Mouse (Mus musculus): ENCODE results near the gene Cybc1. TPM values are rescaled to one million over a fixed set of nuclear protein-coding genes. Genes with fewer than 3 reads are reported as not detected.

The Cybc1 gene
- polyA plus RNA-seq, 1 experiment from 2014 or later, result 42.1 TPM

Other genes starting within 250 kb of the Cybc1 start
- gene Csnk1d, start 238.0 kb downstream of the Cybc1 start, polyA plus RNA-seq (2016; fragmentation: Nextera tagmentation; extraction: Ambion mirVana), result 157 TPM in 2 replicates
- gene Cd7, start 189.9 kb downstream of the Cybc1 start, polyA plus RNA-seq (2016; fragmentation: Nextera tagmentation; extraction: Ambion mirVana), result 0.34 and 0.47 TPM in 2 replicates
- gene Sectm1b, start 165.8 kb downstream of the Cybc1 start, polyA plus RNA-seq (2016; fragmentation: Nextera tagmentation; extraction: Ambion mirVana), result not detected in 2 replicates
- gene Sectm1a, start 148.1 kb downstream of the Cybc1 start, polyA plus RNA-seq (2016; fragmentation: Nextera tagmentation; extraction: Ambion mirVana), result not detected in 2 replicates
- gene Tex19.2, start 110.6 kb downstream of the Cybc1 start, polyA plus RNA-seq (2016; fragmentation: Nextera tagmentation; extraction: Ambion mirVana), result not detected in 2 replicates
- not detected in 2 replicates for gene Tex19.1, start 83.2 kb downstream of the Cybc1 start, polyA plus RNA-seq (2016; fragmentation: Nextera tagmentation; extraction: Ambion mirVana)
- 0.25 and 0.46 TPM in 2 replicates for gene Uts2r, start 69.1 kb downstream of the Cybc1 start, polyA plus RNA-seq (2016; fragmentation: Nextera tagmentation; extraction: Ambion mirVana)
- 12.2 and 13.1 TPM in 2 replicates for gene Hexdc, start 24.9 kb downstream of the Cybc1 start, polyA plus RNA-seq (2016; fragmentation: Nextera tagmentation; extraction: Ambion mirVana)
- 18.2 and 19.7 TPM in 2 replicates for gene Ogfod3, start 24.6 kb downstream of the Cybc1 start, polyA plus RNA-seq (2016; fragmentation: Nextera tagmentation; extraction: Ambion mirVana)
- gene Narf, start 7.9 kb upstream of the Cybc1 start, polyA plus RNA-seq (2016; fragmentation: Nextera tagmentation; extraction: Ambion mirVana), result 90.2 and 96.2 TPM in 2 replicates
- 15.2 and 15.3 TPM in 2 replicates for gene Foxk2, start 30.7 kb upstream of the Cybc1 start, polyA plus RNA-seq (2016; fragmentation: Nextera tagmentation; extraction: Ambion mirVana)
- gene Wdr45b, start 125.1 kb upstream of the Cybc1 start, polyA plus RNA-seq (2016; fragmentation: Nextera tagmentation; extraction: Ambion mirVana), result 88.8 and 91.2 TPM in 2 replicates
- gene Rab40b, start 158.9 kb upstream of the Cybc1 start, polyA plus RNA-seq (2016; fragmentation: Nextera tagmentation; extraction: Ambion mirVana), result 6.4 and 6.6 TPM in 2 replicates
- gene Fn3krp, start 192.1 kb upstream of the Cybc1 start, polyA plus RNA-seq (2016; fragmentation: Nextera tagmentation; extraction: Ambion mirVana), result 7.1 and 9.7 TPM in 2 replicates
- 2.3 and 3.1 TPM in 2 replicates for gene Fn3k, start 205.6 kb upstream of the Cybc1 start, polyA plus RNA-seq (2016; fragmentation: Nextera tagmentation; extraction: Ambion mirVana)
- 63.1 and 65.3 TPM in 2 replicates for gene Tbcd, start 222.6 kb upstream of the Cybc1 start, polyA plus RNA-seq (2016; fragmentation: Nextera tagmentation; extraction: Ambion mirVana)